Comparison of ENCODE assay signal across 14 mouse cellular contexts in genomic region chr17:73633991-73634710, GRCm38 (mm10).
A peak's percentile ranks its signal among the peaks of the same experiment; 100 is the strongest.
DNase-seq lines count a peak whose midpoint lies in the region; ATAC-seq lines count a peak whose summit lies in the region.
"Had no signal": no experiment of that assay in that cellular context is flagged by ENCODE, and none has a peak within 500 bp of the region (broad histone marks: within the 10 kb centered on the region; RNA-seq: fewer than 3 reads in every experiment).

No protein-coding gene starts in this region.

- no peaks in the 10 kb centered on the region for H3K9me3 ChIP-seq in hindbrain, embryonic 11.5 days (ENCODE audit: control insufficient read depth, low read length)
- no peaks in the 10 kb centered on the region for H3K9me3 ChIP-seq in hindbrain, embryonic 16.5 days (ENCODE audit: control insufficient read depth, low read length)
- no peaks in the 10 kb centered on the region for H3K9me3 ChIP-seq in neural tube, embryonic 11.5 days (ENCODE audit: control insufficient read depth, low read length)
- H3K9me3 ChIP-seq: heart, embryonic 13.5 days; limb, embryonic 10.5 days; liver, embryonic 12.5 days had no signal

- no peak overlapping the region for H3K4me2 ChIP-seq in hindbrain, embryonic 11.5 days (replicated peaks; ENCODE audit: low read depth, low read length)
- no peak overlapping the region for H3K4me2 ChIP-seq in hindbrain, embryonic 16.5 days (ENCODE audit: low read length)
- H3K4me2 ChIP-seq in neural tube, embryonic 11.5 days (ENCODE audit: low read depth), result no peak overlapping the region
- H3K4me2 ChIP-seq: heart, embryonic 13.5 days; liver, embryonic 12.5 days had no signal

- WGBS in hindbrain, embryonic 11.5 days, result 62% methylated on average over 11 of the region's 11 CpGs
- WGBS in hindbrain, embryonic 16.5 days, result 42% methylated on average over 11 of the region's 11 CpGs
- WGBS in neural tube, embryonic 11.5 days, result 64% methylated on average over 11 of the region's 11 CpGs

- no peak overlapping the region for H3K4me3 ChIP-seq in hindbrain, embryonic 11.5 days (ENCODE audit: low read depth, low read length)
- H3K4me3 ChIP-seq in hindbrain, embryonic 16.5 days (ENCODE audit: low read length), result no peak overlapping the region
- no peak overlapping the region for H3K4me3 ChIP-seq in neural tube, embryonic 11.5 days (ENCODE audit: low read depth, low read length)
- H3K4me3 ChIP-seq: heart, embryonic 13.5 days; limb, embryonic 10.5 days; liver, embryonic 12.5 days had no signal

- peak overlapping the region; percentile 27; the same call in 1 of the 2 replicates for H3K27ac ChIP-seq in hindbrain, embryonic 11.5 days (ENCODE audit: low read depth, low read length)
- H3K27ac ChIP-seq in hindbrain, embryonic 16.5 days (ENCODE audit: low read depth, low read length), result no peak overlapping the region
- H3K27ac ChIP-seq in neural tube, embryonic 11.5 days (ENCODE audit: low read depth, low read length), result peak overlapping the region; percentile 44; the same call in 1 of the 2 replicates
- H3K27ac ChIP-seq: heart, embryonic 13.5 days; limb, embryonic 10.5 days; liver, embryonic 12.5 days had no signal

- H3K9ac ChIP-seq in hindbrain, embryonic 11.5 days (ENCODE audit: low read depth, low read length), result no peak overlapping the region
- no peak overlapping the region for H3K9ac ChIP-seq in hindbrain, embryonic 16.5 days (ENCODE audit: low read depth, low read length)
- no peak overlapping the region for H3K9ac ChIP-seq in neural tube, embryonic 11.5 days (ENCODE audit: low read length)
- H3K9ac ChIP-seq: heart, embryonic 13.5 days; liver, embryonic 12.5 days had no signal

- H3K4me1 ChIP-seq in hindbrain, embryonic 11.5 days (replicated peaks; ENCODE audit: control insufficient read depth, insufficient read depth, low read length), result no peaks in the 10 kb centered on the region; the same call in 1 of the 2 replicates
- H3K4me1 ChIP-seq in hindbrain, embryonic 16.5 days (ENCODE audit: control insufficient read depth, insufficient read depth, low read depth, low read length), result no peaks in the 10 kb centered on the region
- H3K4me1 ChIP-seq in neural tube, embryonic 11.5 days (ENCODE audit: control insufficient read depth, insufficient read depth, low read length), result no peaks in the 10 kb centered on the region
- H3K4me1 ChIP-seq: liver, embryonic 12.5 days had no signal

- peak; percentile 10 for DNase-seq in hindbrain, embryonic 11.5 days (ENCODE audit: low spot score)
- DNase-seq in neural tube, embryonic 11.5 days (ENCODE audit: low spot score), result no peak
- no peak for DNase-seq in neural tube, embryonic 10.5 days (ENCODE audit: extremely low spot score, low spot score)
- peak; percentile 22 for DNase-seq in kidney, postnatal 10 days
- peak; percentile 54 for DNase-seq in retina, embryonic 14.5 days (ENCODE audit: low spot score)
- DNase-seq in cerebellum, postnatal 36 days, result no peak
- DNase-seq in spleen, adult 18-20 months, result no peak
- DNase-seq: cerebellum, adult 11 months; thymus, adult 2 months had no signal

- no peaks in the 10 kb centered on the region for H3K36me3 ChIP-seq in hindbrain, embryonic 11.5 days (ENCODE audit: control insufficient read depth, insufficient read depth, low read length)
- H3K36me3 ChIP-seq in hindbrain, embryonic 16.5 days (ENCODE audit: control insufficient read depth, insufficient read depth, low read length), result no peaks in the 10 kb centered on the region
- H3K36me3 ChIP-seq in neural tube, embryonic 11.5 days (ENCODE audit: control insufficient read depth, insufficient read depth, low read length), result no peaks in the 10 kb centered on the region
- H3K36me3 ChIP-seq: heart, embryonic 13.5 days; limb, embryonic 10.5 days; liver, embryonic 12.5 days had no signal

- peak; percentile 50; the same call in 1 of the 2 replicates for ATAC-seq in hindbrain, embryonic 11.5 days (ENCODE audit: low FRiP score)
- ATAC-seq in hindbrain, embryonic 16.5 days, result no peak
- peak; percentile 48 for ATAC-seq in neural tube, embryonic 11.5 days (ENCODE audit: insufficient read depth, low FRiP score, low TSS enrichment)
- ATAC-seq: intestine, postnatal 0 days; liver, embryonic 12.5 days had no signal

- no peaks in the 10 kb centered on the region; the same call in 1 of the 2 replicates for H3K27me3 ChIP-seq in hindbrain, embryonic 11.5 days (ENCODE audit: control insufficient read depth, insufficient read depth, low read length)
- H3K27me3 ChIP-seq in hindbrain, embryonic 16.5 days (replicated peaks; ENCODE audit: control insufficient read depth, insufficient read depth, low read length), result no peaks in the 10 kb centered on the region
- H3K27me3 ChIP-seq in neural tube, embryonic 11.5 days (ENCODE audit: control insufficient read depth, insufficient read depth, low read length), result no peaks in the 10 kb centered on the region
- H3K27me3 ChIP-seq: heart, embryonic 13.5 days; liver, embryonic 12.5 days had no signal

Comparison
In these comparisons a context has a peak if more than half of its experiments do, and no peak if none do; other contexts are left out.
1. DNase-seq: peak in hindbrain, embryonic 11.5 days (single experiment), kidney, postnatal 10 days (single experiment) and retina, embryonic 14.5 days (single experiment); none in neural tube, embryonic 11.5 days (single experiment), neural tube, embryonic 10.5 days (single experiment), cerebellum, postnatal 36 days (0 of 2) and spleen, adult 18-20 months (0 of 2).